Mouse (Mus musculus) heart, adult 2 months (tissue): ENCODE measurements around the gene Actl10. TPM values are rescaled to one million over a fixed set of nuclear protein-coding genes. Genes with fewer than 3 reads are reported as not detected.
A peak's percentile ranks its signal among the peaks of the same experiment; 100 is the strongest.

ENCODE experiments used
- DNase-seq, 2 experiments: peaks; one replicate each; pipeline ENCODE4 v3.0.0; 2021
- H3K27ac ChIP-seq: fragments of 200-600 bp; 2 replicates; pipeline ENCODE4 v1.8.1; 2022
- H3K27me3 ChIP-seq: fragments of 200-500 bp; 2 replicates; pipeline ENCODE4 v1.6.1; 2012; ENCODE audit warnings: mild to moderate bottlenecking, low read length, inconsistent platforms, mixed read lengths; ENCODE audit not compliant: control insufficient read depth, insufficient read depth
- H3K36me3 ChIP-seq: fragments of 200-500 bp; 2 replicates; pipeline ENCODE4 v1.6.1; 2012; ENCODE audit warnings: low read length, inconsistent platforms; ENCODE audit not compliant: control insufficient read depth, insufficient read depth
- H3K4me1 ChIP-seq: fragments of 200-500 bp; 2 replicates; pipeline ENCODE4 v1.6.1; 2011; ENCODE audit warnings: low read length; ENCODE audit not compliant: control insufficient read depth, insufficient read depth
- H3K4me3 ChIP-seq: fragments of 200-600 bp; 2 replicates; pipeline ENCODE4 v1.8.1; 2022
- H3K79me2 ChIP-seq: fragments of 200-500 bp; replicated peaks from 2 replicates; pipeline ENCODE4 v1.6.1; 2012; ENCODE audit warnings: mild to moderate bottlenecking, inconsistent platforms, low read length, moderate library complexity, mixed read lengths; ENCODE audit not compliant: control insufficient read depth, insufficient read depth
- H3K9ac ChIP-seq: fragments of 200-500 bp; 2 replicates; pipeline ENCODE4 v1.6.1; 2012; ENCODE audit warnings: low read depth, mild to moderate bottlenecking, control low read depth, inconsistent platforms, low read length, mixed read lengths
- CTCF ChIP-seq: fragments of 200-600 bp; IDR thresholded peaks from 2 replicates; pipeline ENCODE4 v1.8.1; 2022; ENCODE audit warnings: antibody characterized with exemption, mild to moderate bottlenecking, moderate library complexity
- EP300 ChIP-seq: fragments of 200-500 bp; IDR thresholded peaks from 2 replicates; pipeline ENCODE4 v1.6.1; 2011; ENCODE audit warnings: low read depth, low read length, control low read depth; ENCODE audit not compliant: insufficient read depth
- POLR2A ChIP-seq: fragments of 200-500 bp; IDR thresholded peaks from 2 replicates; pipeline ENCODE4 v1.6.1; 2011; ENCODE audit warnings: mild to moderate bottlenecking, low read depth, low read length, control low read depth; ENCODE audit not compliant: insufficient read depth
- WGBS: fragments of 180-500 bp; shearing (Covaris S2); methylation state at CpG from one replicate; pipeline ENCODE4 v1.1.7; 2018; 5-methylcytosine and 5-hydroxymethylcytosine counted together
- intact Hi-C: fragments of 180-260 bp; cut with DNase I; formaldehyde crosslinking; loops from one replicate; pipeline ENCODE4 v1.15.1; 2025
- polyA plus RNA-seq: library from polyadenylated mRNA; depleted of rRNA; stranded (reverse); fragments of >200 nt; gene quantifications from 2 replicates; pipeline ENCODE4 v1.2.3, GENCODE M21; 2012; rRNA removed
- total RNA-seq, 2 experiments: library from RNA; stranded (reverse); gene quantifications; 2 replicates each; pipeline ENCODE4 v1.2.3; 2021

The Actl10 gene
- total and polyA plus RNA-seq, 3 experiments: not detected

GRCm38 (mm10) chr2:154589051-154589450, 37.5 kb downstream of the Actl10 start:
- H3K4me3 ChIP-seq: no peak overlapping the region
- no peaks in the 10 kb centered on the region for H3K36me3 ChIP-seq
- WGBS: 87% methylated on average over 4 of the region's 4 CpGs
- no peak overlapping the region for H3K9ac ChIP-seq
- no peaks in the 10 kb centered on the region for H3K4me1 ChIP-seq
- TF ChIP-seq CTCF: no peak
- TF ChIP-seq EP300: no peak
- no peak for TF ChIP-seq POLR2A
- H3K79me2 ChIP-seq: no peaks in the 10 kb centered on the region
- no peak for DNase-seq
- intact Hi-C loops: no loop called here
- H3K27me3 ChIP-seq: no peaks in the 10 kb centered on the region
- no peak overlapping the region for H3K27ac ChIP-seq

DNA sequence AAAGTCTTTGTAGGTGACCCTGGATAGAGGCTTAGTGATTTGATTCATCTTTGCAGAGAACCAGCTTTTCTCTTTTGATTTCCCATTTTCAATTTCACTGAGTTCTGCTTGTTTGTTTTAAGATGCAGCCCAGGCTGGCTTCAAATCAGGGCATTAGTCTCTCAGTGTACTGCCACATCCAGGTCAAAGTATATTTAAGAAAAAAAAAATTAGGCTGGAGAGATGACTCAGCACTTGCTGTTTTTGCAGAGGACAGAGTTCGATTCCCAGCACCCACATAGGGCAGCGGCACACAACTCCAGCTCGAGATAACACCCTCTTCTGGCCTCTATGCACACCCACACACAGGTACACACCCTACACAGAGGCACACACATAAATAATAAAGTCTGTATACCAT, 39.7 kb downstream of the Actl10 start:
- peaks cover 2% of the 10 kb centered on the region; the same call in 1 of the 2 replicates for H3K4me1 ChIP-seq
- H3K79me2 ChIP-seq: no peaks in the 10 kb centered on the region
- H3K4me3 ChIP-seq: no peak overlapping the region
- TF ChIP-seq POLR2A (no peak), EP300 (no peak), CTCF (no peak)
- H3K27ac ChIP-seq: no peak overlapping the region
- no peak overlapping the region for H3K9ac ChIP-seq
- DNase-seq: no peak
- no peaks in the 10 kb centered on the region for H3K36me3 ChIP-seq
- no peaks in the 10 kb centered on the region for H3K27me3 ChIP-seq
- WGBS: 88% methylated on average over 3 of the region's 3 CpGs
- intact Hi-C loops: no loop called here

DNA sequence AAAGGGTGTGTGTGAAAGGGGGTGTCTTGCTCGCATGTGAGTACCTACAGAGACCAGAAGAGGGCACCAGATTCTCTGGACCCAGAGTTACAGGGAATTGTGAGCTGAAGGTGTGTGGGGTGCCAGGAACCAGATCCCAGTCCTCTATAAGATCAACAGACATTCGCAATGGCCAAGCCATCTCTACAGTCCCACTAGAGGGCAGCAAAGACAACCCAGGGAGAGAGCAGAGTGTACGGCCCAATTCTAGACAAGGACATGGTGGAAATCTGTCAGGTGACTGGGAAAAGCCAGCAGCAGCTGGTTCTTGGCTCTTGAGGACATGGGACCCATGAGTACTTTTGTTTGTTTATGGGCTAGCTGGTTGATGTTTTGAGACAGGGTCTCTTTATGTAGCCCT, 41.4 kb downstream of the Actl10 start:
- Histone ChIP-seq H3K4me3 (no peak overlapping the region), H3K9ac (no peak overlapping the region), H3K79me2 (no peaks in the 10 kb centered on the region), H3K36me3 (no peaks in the 10 kb centered on the region), H3K27ac (no peak overlapping the region), H3K27me3 (no peaks in the 10 kb centered on the region), H3K4me1 (peaks cover 2% of the 10 kb centered on the region; the same call in 1 of the 2 replicates)
- TF ChIP-seq POLR2A (no peak), CTCF (peak; percentile 81)
- 63% methylated on average over 3 of the region's 3 CpGs for WGBS
- intact Hi-C loops: loop anchor here (1.0 kb wide), 1 partner anchor 20 kb away; the partner anchor contains the start of genes 4930519P11Rik and Zfp341
- peak; percentile 36 to 45 for DNase-seq

GRCm38 (mm10) chr2:154595775-154596174, 44.2 kb downstream of the Actl10 start:
- intact Hi-C loops: no loop called here
- Histone ChIP-seq H3K27me3 (no peaks in the 10 kb centered on the region), H3K27ac (no peak overlapping the region), H3K9ac (no peak overlapping the region), H3K4me1 (peaks cover 2% of the 10 kb centered on the region; the same call in 1 of the 2 replicates), H3K36me3 (no peaks in the 10 kb centered on the region), H3K4me3 (no peak overlapping the region), H3K79me2 (no peaks in the 10 kb centered on the region)
- no peak for TF ChIP-seq POLR2A
- TF ChIP-seq CTCF: no peak
- TF ChIP-seq EP300: no peak
- WGBS: 50% methylated on average over 5 of the region's 5 CpGs
- peak in 1 of 2 experiments; percentile 30 for DNase-seq

DNA sequence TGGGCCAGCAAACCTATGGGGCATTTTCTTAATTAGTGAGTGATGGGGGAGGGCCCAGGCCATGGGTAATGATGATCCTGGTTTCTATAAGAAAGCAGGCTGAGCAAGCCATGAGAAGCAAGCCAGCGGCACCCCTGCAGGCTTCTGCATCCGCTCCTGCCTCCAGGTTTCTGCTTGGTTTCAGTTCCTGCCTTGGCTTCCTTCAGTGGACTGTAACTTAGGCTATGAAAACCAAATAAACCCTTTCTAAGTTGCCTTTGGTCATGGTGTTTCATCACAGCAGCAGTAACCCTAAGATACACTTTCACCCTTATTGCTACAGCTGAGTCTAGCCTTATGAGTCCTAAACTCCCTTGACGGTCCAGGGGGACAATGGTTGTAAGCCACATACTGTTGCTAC, 45.8 kb downstream of the Actl10 start:
- Histone ChIP-seq H3K4me1 (peaks cover 2% of the 10 kb centered on the region; the same call in 1 of the 2 replicates), H3K4me3 (no peak overlapping the region), H3K36me3 (no peaks in the 10 kb centered on the region), H3K79me2 (no peaks in the 10 kb centered on the region), H3K9ac (no peak overlapping the region), H3K27me3 (no peaks in the 10 kb centered on the region), H3K27ac (no peak overlapping the region)
- intact Hi-C loops: no loop called here
- no peak for DNase-seq
- 86% methylated on average over 3 of the region's 3 CpGs for WGBS
- no peak for TF ChIP-seq CTCF
- no peak for TF ChIP-seq POLR2A
- TF ChIP-seq EP300: no peak

DNA sequence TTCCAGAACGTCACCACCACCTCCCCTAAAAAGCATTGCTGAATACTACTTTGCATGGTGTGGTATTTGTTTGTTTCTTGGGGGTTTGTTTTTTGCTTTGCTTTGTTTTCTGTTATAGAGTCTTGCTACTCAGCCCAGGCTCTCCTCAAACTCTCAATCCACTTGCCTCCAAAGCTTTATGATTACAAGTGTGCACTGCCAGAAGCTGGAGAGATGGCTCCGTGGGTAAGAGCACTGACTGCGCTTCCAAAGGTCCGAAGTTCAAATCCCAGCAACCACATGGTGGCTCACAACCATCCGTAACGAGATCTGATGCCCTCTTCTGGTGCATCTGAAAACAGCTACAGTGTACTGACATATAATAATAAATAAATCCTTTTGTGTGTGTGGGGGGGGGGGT, 49.0 kb downstream of the Actl10 start:
- no peaks in the 10 kb centered on the region for H3K79me2 ChIP-seq
- H3K9ac ChIP-seq: no peak overlapping the region
- WGBS: 78% methylated on average over 6 of the region's 6 CpGs
- no peak overlapping the region for H3K27ac ChIP-seq
- no peak overlapping the region for H3K4me3 ChIP-seq
- DNase-seq: no peak
- H3K36me3 ChIP-seq: no peaks in the 10 kb centered on the region
- no peak for TF ChIP-seq EP300
- TF ChIP-seq CTCF: no peak
- no peak for TF ChIP-seq POLR2A
- peaks cover 3% of the 10 kb centered on the region for H3K4me1 ChIP-seq
- intact Hi-C loops: no loop called here
- H3K27me3 ChIP-seq: no peaks in the 10 kb centered on the region

DNA sequence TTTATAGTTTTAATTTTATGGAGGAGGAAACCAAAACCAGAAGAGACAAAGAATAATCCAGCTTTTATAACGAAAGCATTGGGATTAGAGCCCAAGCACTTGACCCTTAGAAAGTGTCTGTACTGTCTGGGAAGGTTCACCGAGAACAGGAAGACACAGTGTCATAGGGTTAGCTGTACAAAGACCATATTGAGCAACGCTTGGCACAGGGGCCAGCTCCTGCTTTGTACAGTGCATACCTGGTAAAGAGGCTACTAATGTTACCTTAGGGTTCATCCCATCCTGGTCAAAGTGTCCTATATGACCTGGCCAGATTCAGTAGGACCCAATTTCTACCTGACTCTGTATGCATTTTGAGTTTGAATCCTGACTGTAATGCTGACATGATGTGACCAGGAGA, 49.7 kb downstream of the Actl10 start:
- H3K79me2 ChIP-seq: no peaks in the 10 kb centered on the region
- H3K27ac ChIP-seq: no peak overlapping the region
- no peak for DNase-seq
- H3K4me1 ChIP-seq: peaks cover 2% of the 10 kb centered on the region
- no peak overlapping the region for H3K4me3 ChIP-seq
- TF ChIP-seq CTCF (no peak), EP300 (no peak), POLR2A (no peak)
- H3K36me3 ChIP-seq: no peaks in the 10 kb centered on the region
- no peaks in the 10 kb centered on the region for H3K27me3 ChIP-seq
- WGBS: 63% methylated on average over 3 of the region's 3 CpGs
- intact Hi-C loops: no loop called here
- no peak overlapping the region for H3K9ac ChIP-seq

Other genes with a start within 250 kb of the Actl10 start
- not detected for gene Bpifb9b, start 244.5 kb upstream of the Actl10 start, total RNA-seq
- gene Bpifb9b, start 244.5 kb upstream of the Actl10 start, polyA plus RNA-seq: not detected in 2 replicates
- gene Cdk5rap1, start 178.8 kb upstream of the Actl10 start, total RNA-seq: 10 to 100 TPM; 20.1 to 20.2 TPM
- gene Cdk5rap1, start 178.8 kb upstream of the Actl10 start, polyA plus RNA-seq: 10.5 and 21.1 TPM in 2 replicates
- 10 to 100 TPM; 73.6 to 95.0 TPM for gene Snta1, start 143.7 kb upstream of the Actl10 start, total RNA-seq
- gene Snta1, start 143.7 kb upstream of the Actl10 start, polyA plus RNA-seq: 64.8 and 66.0 TPM in 2 replicates
- gene Cbfa2t2, start 115.3 kb upstream of the Actl10 start, total RNA-seq: 10 to 100 TPM; 15.6 to 17.3 TPM
- 7.8 and 14.4 TPM in 2 replicates for gene Cbfa2t2, start 115.3 kb upstream of the Actl10 start, polyA plus RNA-seq
- not detected for gene 1700003F12Rik, start 4.7 kb upstream of the Actl10 start, total RNA-seq
- gene 1700003F12Rik, start 4.7 kb upstream of the Actl10 start, polyA plus RNA-seq: 0.39 TPM in 1 of 2 replicates, not detected in the other
- gene Necab3, start 7.1 kb downstream of the Actl10 start, total RNA-seq: under 1 TPM; 0.20 to 0.23 TPM
- 0.90 and 1.7 TPM in 2 replicates for gene Necab3, start 7.1 kb downstream of the Actl10 start, polyA plus RNA-seq
- under 1 TPM; 0.39 to 0.70 TPM for gene E2f1, start 18.1 kb downstream of the Actl10 start, total RNA-seq
- gene E2f1, start 18.1 kb downstream of the Actl10 start, polyA plus RNA-seq: 1.1 and 1.2 TPM in 2 replicates
- gene Pxmp4, start 51.9 kb downstream of the Actl10 start, total RNA-seq: 10 to 100 TPM; 20.9 to 21.5 TPM
- gene Pxmp4, start 51.9 kb downstream of the Actl10 start, polyA plus RNA-seq: 47.2 and 49.9 TPM in 2 replicates
- 1 to 10 TPM; 2.7 to 3.1 TPM for gene Zfp341, start 61.5 kb downstream of the Actl10 start, total RNA-seq
- gene Zfp341, start 61.5 kb downstream of the Actl10 start, polyA plus RNA-seq: 4.0 and 4.9 TPM in 2 replicates
- not detected for gene 4930519P11Rik, start 61.7 kb downstream of the Actl10 start, total RNA-seq
- gene 4930519P11Rik, start 61.7 kb downstream of the Actl10 start, polyA plus RNA-seq: 0.57 TPM in 1 of 2 replicates, not detected in the other
- gene Chmp4b, start 99.9 kb downstream of the Actl10 start, total RNA-seq: 100 to 1,000 TPM; 106 to 124 TPM
- 64.4 and 89.4 TPM in 2 replicates for gene Chmp4b, start 99.9 kb downstream of the Actl10 start, polyA plus RNA-seq
- gene Gm14214, start 218.3 kb downstream of the Actl10 start, total RNA-seq: not detected
- gene Gm14214, start 218.3 kb downstream of the Actl10 start, polyA plus RNA-seq: not detected in 2 replicates
- gene Raly, start 239.3 kb downstream of the Actl10 start, total RNA-seq: 10 to 100 TPM; 83.4 to 92.7 TPM
- gene Raly, start 239.3 kb downstream of the Actl10 start, polyA plus RNA-seq: 89.8 and 112 TPM in 2 replicates
- gene a, start 239.6 kb downstream of the Actl10 start, total RNA-seq: not detected
- gene a, start 239.6 kb downstream of the Actl10 start, polyA plus RNA-seq: not detected in 2 replicates